Mouse (Mus musculus): ENCODE data around the gene Ttc39b. TPM values are rescaled to one million over a fixed set of nuclear protein-coding genes. Genes with fewer than 3 reads are reported as not detected.

Gene Ttc39b
- polyA plus RNA-seq, 1 experiment from 2014 or later, result 4.0 TPM

- Histone ChIP-seq H3K9me3 (ENCODE audit: control insufficient read depth, low read length) (no peaks in the 10 kb centered on the region), H3K27me3 (ENCODE audit: control insufficient read depth, insufficient read depth, low read depth, low read length) (no peaks in the 10 kb centered on the region), H3K36me3 (ENCODE audit: control insufficient read depth, insufficient read depth, low read length) (no peaks in the 10 kb centered on the region), H3K4me3 (ENCODE audit: low read length) (no peak overlapping the region), H3K4me2 (ENCODE audit: low read depth, low read length) (no peak overlapping the region), H3K27ac (ENCODE audit: low read length) (no peak overlapping the region), H3K9ac (ENCODE audit: low read length) (no peak overlapping the region), H3K4me1 (replicated peaks; ENCODE audit: control insufficient read depth, insufficient read depth, low read length) (no peaks in the 10 kb centered on the region)
- no peak for ATAC-seq (ENCODE audit: low read depth)
- 85% methylated on average over 2 of the region's 2 CpGs for WGBS
Observed at GRCm38 (mm10) chr4:83189736-83190135, 134.3 kb downstream of the Ttc39b start.

- Histone ChIP-seq H3K4me2 (ENCODE audit: low read depth, low read length) (no peak overlapping the region), H3K4me3 (ENCODE audit: low read length) (no peak overlapping the region), H3K36me3 (ENCODE audit: control insufficient read depth, insufficient read depth, low read length) (no peaks in the 10 kb centered on the region), H3K9me3 (ENCODE audit: control insufficient read depth, low read length) (no peaks in the 10 kb centered on the region), H3K9ac (ENCODE audit: low read length) (no peak overlapping the region), H3K27me3 (ENCODE audit: control insufficient read depth, insufficient read depth, low read depth, low read length) (no peaks in the 10 kb centered on the region), H3K4me1 (replicated peaks; ENCODE audit: control insufficient read depth, insufficient read depth, low read length) (peaks cover 5% of the 10 kb centered on the region), H3K27ac (ENCODE audit: low read length) (no peak overlapping the region)
- WGBS, result 72% methylated on average over 1 of the region's 1 CpGs
- no peak for ATAC-seq (ENCODE audit: low read depth)
Observed at GRCm38 (mm10) chr4:83187324-83187723, 136.7 kb downstream of the Ttc39b start.

GRCm38 (mm10) chr4:83186448-83186847 is 137.6 kb downstream of the Ttc39b start:
- Histone ChIP-seq H3K9me3 (ENCODE audit: control insufficient read depth, low read length) (no peaks in the 10 kb centered on the region), H3K4me3 (ENCODE audit: low read length) (no peak overlapping the region), H3K4me1 (replicated peaks; ENCODE audit: control insufficient read depth, insufficient read depth, low read length) (peaks cover 6% of the 10 kb centered on the region), H3K27me3 (ENCODE audit: control insufficient read depth, insufficient read depth, low read depth, low read length) (no peaks in the 10 kb centered on the region), H3K36me3 (ENCODE audit: control insufficient read depth, insufficient read depth, low read length) (no peaks in the 10 kb centered on the region), H3K27ac (ENCODE audit: low read length) (no peak overlapping the region), H3K4me2 (ENCODE audit: low read depth, low read length) (no peak overlapping the region), H3K9ac (ENCODE audit: low read length) (no peak overlapping the region)
- ATAC-seq (ENCODE audit: low read depth), result no peak
- 35% methylated on average over 6 of the region's 6 CpGs for WGBS

- H3K27ac ChIP-seq (ENCODE audit: low read length), result no peak overlapping the region
- H3K4me1 ChIP-seq (replicated peaks; ENCODE audit: control insufficient read depth, insufficient read depth, low read length), result peaks cover 6% of the 10 kb centered on the region
- H3K27me3 ChIP-seq (ENCODE audit: control insufficient read depth, insufficient read depth, low read depth, low read length), result no peaks in the 10 kb centered on the region
- peak; percentile 79 for ATAC-seq (ENCODE audit: low read depth)
- 42% methylated on average over 9 of the region's 9 CpGs for WGBS
- no peak overlapping the region for H3K4me2 ChIP-seq (ENCODE audit: low read depth, low read length)
- no peak overlapping the region for H3K9ac ChIP-seq (ENCODE audit: low read length)
- no peaks in the 10 kb centered on the region for H3K9me3 ChIP-seq (ENCODE audit: control insufficient read depth, low read length)
- no peak overlapping the region for H3K4me3 ChIP-seq (ENCODE audit: low read length)
- H3K36me3 ChIP-seq (ENCODE audit: control insufficient read depth, insufficient read depth, low read length), result no peaks in the 10 kb centered on the region
Observed at GRCm38 (mm10) chr4:83183288-83183930, 140.6 kb downstream of the Ttc39b start.

- H3K27ac ChIP-seq (ENCODE audit: low read length), result no peak overlapping the region
- peaks cover 6% of the 10 kb centered on the region for H3K4me1 ChIP-seq (replicated peaks; ENCODE audit: control insufficient read depth, insufficient read depth, low read length)
- no peak overlapping the region for H3K9ac ChIP-seq (ENCODE audit: low read length)
- no peak overlapping the region for H3K4me3 ChIP-seq (ENCODE audit: low read length)
- H3K36me3 ChIP-seq (ENCODE audit: control insufficient read depth, insufficient read depth, low read length), result no peaks in the 10 kb centered on the region
- H3K27me3 ChIP-seq (ENCODE audit: control insufficient read depth, insufficient read depth, low read depth, low read length), result no peaks in the 10 kb centered on the region
- H3K9me3 ChIP-seq (ENCODE audit: control insufficient read depth, low read length), result no peaks in the 10 kb centered on the region
- no peak overlapping the region for H3K4me2 ChIP-seq (ENCODE audit: low read depth, low read length)
- WGBS, result 39% methylated on average over 8 of the region's 8 CpGs
- peak; percentile 45; the same call in 1 of the 2 replicates for ATAC-seq (ENCODE audit: low read depth)
Observed at GRCm38 (mm10) chr4:83182178-83183068, 141.6 kb downstream of the Ttc39b start.

GRCm38 (mm10) chr4:83177471-83177870 is 146.6 kb downstream of the Ttc39b start:
- Histone ChIP-seq H3K4me2 (ENCODE audit: low read depth, low read length) (no peak overlapping the region), H3K4me3 (ENCODE audit: low read length) (no peak overlapping the region), H3K4me1 (replicated peaks; ENCODE audit: control insufficient read depth, insufficient read depth, low read length) (peaks cover 3% of the 10 kb centered on the region), H3K9me3 (ENCODE audit: control insufficient read depth, low read length) (no peaks in the 10 kb centered on the region), H3K27ac (ENCODE audit: low read length) (no peak overlapping the region), H3K9ac (ENCODE audit: low read length) (no peak overlapping the region), H3K36me3 (ENCODE audit: control insufficient read depth, insufficient read depth, low read length) (no peaks in the 10 kb centered on the region), H3K27me3 (ENCODE audit: control insufficient read depth, insufficient read depth, low read depth, low read length) (no peaks in the 10 kb centered on the region)
- 97% methylated on average over 2 of the region's 2 CpGs for WGBS
- no peak for ATAC-seq (ENCODE audit: low read depth)

- 79% methylated on average over 8 of the region's 8 CpGs for WGBS
- H3K27ac ChIP-seq (ENCODE audit: low read length), result no peak overlapping the region
- H3K9me3 ChIP-seq (ENCODE audit: control insufficient read depth, low read length), result no peaks in the 10 kb centered on the region
- H3K4me3 ChIP-seq (ENCODE audit: low read length), result no peak overlapping the region
- no peak overlapping the region for H3K9ac ChIP-seq (ENCODE audit: low read length)
- no peak for ATAC-seq (ENCODE audit: low read depth)
- H3K4me2 ChIP-seq (ENCODE audit: low read depth, low read length), result no peak overlapping the region
- H3K4me1 ChIP-seq (replicated peaks; ENCODE audit: control insufficient read depth, insufficient read depth, low read length), result peaks cover 6% of the 10 kb centered on the region
- no peaks in the 10 kb centered on the region for H3K27me3 ChIP-seq (ENCODE audit: control insufficient read depth, insufficient read depth, low read depth, low read length)
- H3K36me3 ChIP-seq (ENCODE audit: control insufficient read depth, insufficient read depth, low read length), result no peaks in the 10 kb centered on the region
Observed at GRCm38 (mm10) chr4:83174946-83175345, 149.1 kb downstream of the Ttc39b start.

GRCm38 (mm10) chr4:83172278-83172677 is 151.8 kb downstream of the Ttc39b start:
- Histone ChIP-seq H3K9ac (ENCODE audit: low read length) (no peak overlapping the region), H3K27ac (ENCODE audit: low read length) (peak overlapping the region; percentile 43; the same call in 1 of the 2 replicates), H3K4me1 (replicated peaks; ENCODE audit: control insufficient read depth, insufficient read depth, low read length) (peaks cover 6% of the 10 kb centered on the region), H3K4me3 (ENCODE audit: low read length) (no peak overlapping the region), H3K4me2 (ENCODE audit: low read depth, low read length) (no peak overlapping the region), H3K9me3 (ENCODE audit: control insufficient read depth, low read length) (no peaks in the 10 kb centered on the region), H3K36me3 (ENCODE audit: control insufficient read depth, insufficient read depth, low read length) (no peaks in the 10 kb centered on the region), H3K27me3 (ENCODE audit: control insufficient read depth, insufficient read depth, low read depth, low read length) (no peaks in the 10 kb centered on the region)
- 45% methylated on average over 3 of the region's 3 CpGs for WGBS
- ATAC-seq (ENCODE audit: low read depth), result peak; percentile 43; the same call in 1 of the 2 replicates

- Histone ChIP-seq H3K4me2 (ENCODE audit: low read depth, low read length) (no peak overlapping the region), H3K9ac (ENCODE audit: low read length) (no peak overlapping the region), H3K4me3 (ENCODE audit: low read length) (no peak overlapping the region), H3K27me3 (ENCODE audit: control insufficient read depth, insufficient read depth, low read depth, low read length) (no peaks in the 10 kb centered on the region), H3K27ac (ENCODE audit: low read length) (no peak overlapping the region), H3K9me3 (ENCODE audit: control insufficient read depth, low read length) (no peaks in the 10 kb centered on the region), H3K4me1 (replicated peaks; ENCODE audit: control insufficient read depth, insufficient read depth, low read length) (peaks cover 6% of the 10 kb centered on the region), H3K36me3 (ENCODE audit: control insufficient read depth, insufficient read depth, low read length) (no peaks in the 10 kb centered on the region)
- 62% methylated on average over 9 of the region's 9 CpGs for WGBS
- ATAC-seq (ENCODE audit: low read depth), result no peak
Observed at GRCm38 (mm10) chr4:83170741-83171140, 153.3 kb downstream of the Ttc39b start.
